Mouse (Mus musculus) right cerebral cortex, postnatal 10 days (tissue): Measurements from ENCODE around the gene Fgr.
"Not testable (repeated sequence)": the region's sequence is repeated elsewhere in the genome, so short reads cannot be mapped to it uniquely, and the experiment has no call there.

Experiments used
- DNase-seq, 2 experiments: peaks; one replicate each; pipeline ENCODE4 v3.0.0; 2021; ENCODE audit warnings: low spot score in 2 of 2

Fgr gene

GRCm38 (mm10) chr4:132973814-132974398, at the start of gene Fgr:
Gene Fgr, plus strand, starts transcription at chr4:132974095.
- no peak for DNase-seq

GRCm38 (mm10) chr4:132926520-132926919, 47.4 kb upstream of the Fgr start:
- DNase-seq = not testable (repeated sequence)

- peak in 1 of 2 experiments; percentile 49 for DNase-seq
Observed at GRCm38 (mm10) chr4:132930784-132931183, 43.1 kb upstream of the Fgr start.

- DNase-seq = no peak
Observed at GRCm38 (mm10) chr4:132932752-132933404, 41.0 kb upstream of the Fgr start.

- DNase-seq = no peak
Observed at GRCm38 (mm10) chr4:132934639-132935038, 39.3 kb upstream of the Fgr start.

- DNase-seq = peak; percentile 80 to 89
Observed at GRCm38 (mm10) chr4:132938181-132938941, 35.5 kb upstream of the Fgr start.

GRCm38 (mm10) chr4:132939421-132940127, 34.3 kb upstream of the Fgr start:
- peak in 1 of 2 experiments; percentile 73 for DNase-seq

- no peak for DNase-seq
Observed at GRCm38 (mm10) chr4:132941012-132941729, 32.7 kb upstream of the Fgr start.

GRCm38 (mm10) chr4:132943088-132943487, 30.8 kb upstream of the Fgr start:
- no peak for DNase-seq

GRCm38 (mm10) chr4:132944106-132944505, 29.8 kb upstream of the Fgr start:
- DNase-seq = no peak

GRCm38 (mm10) chr4:132944776-132945175, 29.1 kb upstream of the Fgr start:
- DNase-seq = no peak

GRCm38 (mm10) chr4:132945261-132946046, 28.4 kb upstream of the Fgr start:
- peak; percentile 85 to 90 for DNase-seq

GRCm38 (mm10) chr4:132946047-132947001, 27.6 kb upstream of the Fgr start:
- DNase-seq = peak; percentile 62 to 65

- DNase-seq = no peak
Observed at GRCm38 (mm10) chr4:132949882-132950532, 23.9 kb upstream of the Fgr start.

GRCm38 (mm10) chr4:132950999-132951398, 22.9 kb upstream of the Fgr start:
- DNase-seq = no peak

- no peak for DNase-seq
Observed at GRCm38 (mm10) chr4:132954530-132955394, 19.1 kb upstream of the Fgr start.

GRCm38 (mm10) chr4:132955395-132955791, 18.5 kb upstream of the Fgr start:
- DNase-seq = no peak
